Mouse (Mus musculus): ENCODE data around the gene Krt80.
"Not testable (repeated sequence)": the region's sequence is repeated elsewhere in the genome, so short reads cannot be mapped to it uniquely, and the experiment has no call there.

Krt80 gene

DNA sequence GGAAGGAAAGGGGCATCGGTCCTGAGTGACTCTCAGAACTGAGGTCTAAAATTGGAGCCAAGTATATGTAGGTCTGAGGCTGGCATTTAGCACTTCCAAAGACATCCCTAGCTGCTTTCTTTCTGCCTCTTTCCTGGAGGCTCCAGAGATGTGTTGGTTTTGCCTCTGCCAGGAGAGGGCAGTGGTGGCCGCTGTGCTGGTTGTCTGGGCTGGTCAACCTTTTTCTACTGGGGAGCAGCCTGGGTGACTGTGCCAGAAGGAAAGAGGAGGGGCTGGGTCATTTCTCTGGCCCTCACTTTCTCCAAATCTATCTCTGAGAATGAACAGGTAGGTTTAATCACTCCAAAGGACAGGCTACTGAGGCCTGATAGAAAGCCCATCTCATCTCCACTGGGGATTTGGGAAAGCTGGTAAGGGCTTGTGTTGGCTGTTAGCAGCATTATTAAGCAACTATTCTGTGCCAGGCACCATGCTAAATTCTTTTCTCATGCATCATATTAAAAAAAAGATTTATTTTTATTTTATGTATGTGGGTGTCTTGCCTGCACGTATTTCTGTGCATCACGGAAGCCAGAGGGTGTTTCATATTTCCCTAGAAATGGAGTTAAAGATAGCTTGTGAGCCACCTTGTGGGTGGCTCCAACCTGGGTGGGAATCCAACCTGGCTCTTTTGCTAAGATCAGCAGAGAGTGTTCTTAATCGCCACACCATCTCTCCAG lies 28.0 kb downstream of the Krt80 start:
- no peak for DNase-seq (ENCODE audit: low read depth, low spot score)

DNA sequence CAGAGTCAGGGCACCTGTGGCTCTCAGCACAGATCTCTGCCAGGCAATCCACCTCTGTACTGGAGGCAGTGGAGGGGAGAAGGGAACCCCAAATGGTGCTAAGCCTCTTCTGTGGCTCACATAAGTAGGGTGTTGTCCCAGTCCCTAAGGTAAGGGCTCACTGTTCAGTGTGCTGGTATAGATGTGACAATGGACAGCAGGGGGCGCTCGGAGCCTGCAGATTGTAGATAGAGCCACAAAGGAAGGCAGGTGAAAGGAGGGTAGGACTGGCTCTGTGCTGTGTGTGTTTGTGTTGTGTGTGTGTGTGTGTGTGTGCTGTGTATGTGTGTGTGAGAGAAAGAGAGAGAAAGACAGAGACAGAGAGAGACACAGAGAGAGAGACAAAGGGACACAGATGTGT lies 30.4 kb downstream of the Krt80 start:
- peak; percentile 83 for DNase-seq (ENCODE audit: low read depth, low spot score)

DNA sequence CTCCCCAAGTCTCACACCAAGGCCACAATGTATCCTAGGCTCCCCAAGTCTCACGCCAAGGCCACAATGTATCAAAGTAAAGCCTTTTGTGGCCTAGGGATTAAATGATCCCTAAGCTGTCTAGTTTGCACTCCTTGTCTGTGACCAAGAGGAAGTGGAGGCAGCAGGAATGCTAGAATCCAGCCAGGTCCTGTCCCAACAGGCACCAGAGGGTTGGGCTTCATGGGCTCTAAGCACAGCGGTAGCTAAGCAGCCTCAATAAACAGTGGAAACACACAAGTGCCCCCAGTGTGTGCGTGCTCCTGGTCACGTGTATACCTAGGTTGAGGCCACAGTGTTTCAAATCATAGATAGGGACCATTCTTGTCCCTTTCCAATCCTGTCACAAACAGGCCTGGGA lies 31.6 kb downstream of the Krt80 start:
- no peak for DNase-seq (ENCODE audit: low read depth, low spot score)

DNA sequence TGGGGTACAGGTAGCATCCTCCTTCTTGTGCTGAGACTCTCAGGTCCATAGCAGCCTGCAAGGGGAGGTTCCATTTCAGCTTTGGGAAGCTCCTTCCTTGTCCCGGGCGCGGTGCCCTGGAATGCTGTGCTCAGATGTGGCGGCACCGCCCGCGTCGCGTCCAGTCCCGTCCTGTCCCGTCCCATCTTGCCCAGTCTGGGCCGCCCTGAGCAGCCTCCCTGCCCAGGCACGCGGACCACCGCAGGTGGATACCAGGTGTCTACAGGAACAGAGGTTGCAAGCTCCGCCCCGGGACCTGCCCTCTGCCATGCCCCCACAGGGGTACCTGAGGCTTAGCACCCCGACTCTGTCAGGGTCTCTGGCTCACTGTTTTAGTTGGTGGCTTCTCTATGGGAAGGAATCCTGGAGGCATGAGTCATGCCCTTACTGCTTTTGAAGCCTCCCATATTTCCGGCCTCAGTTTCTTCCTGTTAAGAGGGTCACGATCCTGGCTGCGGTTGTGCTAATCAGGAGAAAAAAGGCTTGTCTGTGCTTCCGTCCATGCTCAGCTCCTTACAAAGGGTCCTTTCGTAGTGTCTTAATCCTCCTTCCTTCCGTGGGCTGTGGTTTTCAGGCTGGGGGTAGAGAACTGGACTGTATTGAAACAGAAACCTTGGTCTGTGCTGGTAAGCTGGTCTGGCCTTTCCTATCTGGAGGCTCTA lies 33.3 kb downstream of the Krt80 start:
- DNase-seq (ENCODE audit: low read depth, low spot score): no peak

DNA sequence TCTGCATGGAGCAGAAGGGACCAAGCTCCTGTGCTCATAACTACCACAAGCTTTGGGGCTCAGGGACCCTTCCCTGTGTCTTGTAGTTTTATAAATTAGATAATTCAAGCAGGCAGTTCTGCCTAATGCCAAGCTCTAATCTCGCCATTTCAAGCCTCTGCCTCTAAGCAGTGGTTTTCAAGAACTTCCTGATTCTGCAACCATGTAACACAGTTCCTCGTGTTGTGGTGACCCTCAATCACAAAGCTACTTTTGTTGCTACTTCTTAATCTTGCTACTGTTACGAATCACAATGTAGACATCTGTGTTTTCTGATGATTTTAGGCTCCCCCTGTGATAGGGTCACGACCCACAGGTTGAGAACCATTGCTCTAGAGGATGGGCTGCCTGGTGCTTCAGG lies 36.3 kb downstream of the Krt80 start:
- no peak for DNase-seq (ENCODE audit: low read depth, low spot score)

DNA sequence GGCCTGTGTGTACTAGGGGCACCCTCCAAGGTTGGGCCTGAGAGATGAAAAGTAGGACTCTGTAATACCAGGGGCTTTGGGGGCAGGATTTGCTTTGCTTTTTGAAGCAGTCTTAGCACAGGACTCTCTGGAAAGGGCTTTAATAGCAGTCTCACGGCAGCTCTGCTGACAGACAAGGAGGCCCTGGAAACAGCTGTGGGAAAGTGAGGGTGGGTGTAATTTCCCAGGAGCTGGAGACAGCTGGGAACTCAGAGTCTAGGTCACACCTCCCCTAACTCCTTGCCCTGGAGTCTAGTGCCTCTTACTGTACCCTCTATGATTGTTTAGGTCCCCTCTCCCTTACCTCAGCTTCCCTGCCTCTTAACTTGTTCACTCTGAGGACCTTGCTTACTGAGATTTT lies 36.8 kb downstream of the Krt80 start:
- no peak for DNase-seq (ENCODE audit: low read depth, low spot score)

DNA sequence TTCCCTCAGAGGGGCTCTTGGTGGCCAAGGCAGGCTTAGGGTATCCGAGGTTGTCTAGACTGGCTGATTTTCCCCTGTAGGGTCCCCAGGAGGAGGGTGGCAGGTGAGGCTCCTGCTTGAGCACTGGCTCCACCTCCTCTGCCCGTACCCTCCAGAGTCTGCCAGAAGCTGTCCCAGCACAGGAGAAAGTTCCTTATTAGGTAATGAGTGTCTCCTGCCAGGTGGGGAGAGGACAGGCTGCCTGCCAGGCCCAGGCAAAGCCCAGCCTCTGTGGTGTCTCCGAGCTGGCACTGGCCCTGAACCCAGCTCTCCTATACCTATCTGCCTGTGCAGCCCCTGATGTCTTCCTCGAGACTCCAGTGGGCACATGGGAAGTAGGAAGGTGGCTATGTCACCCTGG lies 37.6 kb downstream of the Krt80 start:
- no peak for DNase-seq (ENCODE audit: low read depth, low spot score)

DNA sequence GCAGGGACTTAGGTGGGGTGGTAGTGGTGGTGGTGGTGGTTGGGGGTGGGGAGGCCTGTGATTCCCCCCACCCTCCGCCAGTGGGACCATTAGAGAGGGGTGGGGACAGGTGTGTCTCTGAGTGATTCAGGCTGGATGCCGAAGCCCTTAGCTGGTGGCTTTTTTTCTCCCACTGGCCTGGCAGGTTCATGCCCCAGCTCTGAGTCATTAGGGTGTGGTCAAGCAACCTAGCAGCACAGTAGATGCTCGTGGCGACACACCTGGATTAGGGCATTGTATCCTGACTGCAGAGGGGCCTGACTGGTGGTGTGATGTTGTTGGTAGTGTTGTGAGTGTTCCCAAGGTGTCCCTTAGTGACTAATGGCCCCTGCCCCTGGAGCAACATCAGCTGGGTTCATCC lies 38.9 kb downstream of the Krt80 start:
- no peak for DNase-seq (ENCODE audit: low read depth, low spot score)

DNA sequence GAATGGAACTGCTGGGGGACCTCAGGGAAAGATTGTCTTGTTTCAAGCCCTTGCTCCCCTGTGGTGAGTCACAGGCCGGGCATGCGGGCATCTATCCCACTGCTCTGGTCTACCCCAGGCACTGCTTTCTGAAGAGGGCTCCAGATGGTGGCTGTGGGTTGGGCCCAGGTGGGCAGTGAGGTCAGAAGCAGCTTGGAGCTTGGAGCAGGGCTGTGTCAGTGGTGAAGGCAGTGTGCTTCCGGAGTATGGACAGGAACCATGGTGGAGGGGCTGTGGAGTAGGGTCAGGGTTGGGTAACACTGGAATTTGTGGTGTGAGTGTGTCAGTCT lies 40.4 kb downstream of the Krt80 start:
- DNase-seq (ENCODE audit: low read depth, low spot score): no peak

DNA sequence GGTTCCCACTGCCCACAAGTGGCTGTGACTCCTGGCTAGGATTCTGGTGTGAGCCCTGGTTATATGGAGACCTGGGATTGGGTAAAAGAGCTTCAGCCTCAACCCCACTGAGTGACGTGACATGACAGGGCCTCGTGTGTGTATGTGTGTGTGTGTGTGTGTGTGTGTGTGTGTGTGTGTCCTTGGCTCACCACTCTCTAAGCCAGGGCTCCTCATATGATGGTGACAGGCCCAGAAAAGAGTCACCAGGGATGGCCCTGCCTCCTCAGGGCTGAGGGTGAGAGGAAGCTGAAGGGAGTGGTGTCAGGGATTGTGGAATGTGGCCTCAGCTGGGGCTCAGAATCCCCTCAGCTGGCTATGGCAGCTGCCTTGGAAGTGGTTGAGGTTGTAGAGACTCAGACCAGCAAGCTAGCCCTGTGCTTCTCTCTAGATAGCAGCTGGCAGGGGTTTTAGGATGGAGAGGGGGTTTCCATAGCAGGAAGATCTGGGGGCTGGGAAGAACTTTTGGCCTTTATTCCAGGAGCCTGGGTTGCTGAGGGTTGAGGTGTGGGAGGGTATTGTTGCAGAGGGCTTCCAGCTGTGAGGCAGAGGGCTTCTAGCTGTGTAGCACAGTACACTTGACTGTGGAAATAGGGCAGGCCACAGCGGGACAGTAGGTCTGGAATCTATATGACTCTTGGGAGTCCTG lies 40.9 kb downstream of the Krt80 start:
- DNase-seq (ENCODE audit: low read depth, low spot score): peak; percentile 63

DNA sequence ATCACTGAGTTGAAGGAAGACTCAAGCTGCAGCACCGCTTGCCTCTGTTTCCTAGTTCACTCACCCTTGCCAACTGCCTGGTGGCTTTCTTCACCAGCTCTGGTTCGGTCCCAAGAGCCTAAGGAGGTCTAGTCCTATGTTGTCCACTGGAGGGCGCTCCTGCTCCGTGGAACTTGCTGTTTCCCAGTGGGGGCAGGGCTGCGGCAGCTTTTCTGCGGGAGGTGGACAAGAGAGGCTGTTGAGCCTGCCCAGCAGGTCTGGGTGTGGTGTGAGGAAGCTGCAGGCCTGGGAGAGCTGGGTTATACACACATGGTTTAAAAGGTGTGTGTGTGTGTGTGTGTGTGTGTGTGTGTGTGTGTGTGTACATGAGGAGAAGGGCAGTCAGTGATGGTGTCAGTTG lies 42.7 kb downstream of the Krt80 start:
- DNase-seq (ENCODE audit: low read depth, low spot score): peak; percentile 81

DNA sequence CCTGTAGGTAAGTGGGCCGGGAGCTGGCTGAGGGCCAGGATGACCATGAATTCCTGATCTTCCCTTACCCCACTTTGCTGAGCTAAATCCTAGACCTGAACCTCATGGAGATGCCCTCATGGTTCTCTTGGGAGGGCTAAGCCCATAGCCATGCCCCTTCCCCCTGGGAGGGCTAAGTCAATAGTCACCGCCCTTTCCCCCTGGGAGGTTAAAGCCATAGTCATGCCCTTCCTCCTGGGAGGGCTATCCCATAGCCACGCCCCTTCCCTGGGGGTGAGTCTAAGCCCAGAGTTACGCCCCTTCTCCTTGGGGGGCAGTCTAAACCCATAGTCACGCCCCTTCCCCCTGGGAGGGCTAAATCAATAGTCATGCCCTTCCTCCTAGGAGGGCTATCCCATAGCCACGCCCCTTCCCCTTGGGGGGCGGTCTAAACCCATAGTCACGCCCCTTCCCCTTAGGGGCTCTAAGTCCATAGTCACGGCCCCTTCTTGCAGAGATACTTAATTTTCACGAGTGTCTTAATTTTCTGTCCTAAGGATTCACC lies 43.9 kb downstream of the Krt80 start:
- peak; percentile 89 for DNase-seq (ENCODE audit: low read depth, low spot score)

DNA sequence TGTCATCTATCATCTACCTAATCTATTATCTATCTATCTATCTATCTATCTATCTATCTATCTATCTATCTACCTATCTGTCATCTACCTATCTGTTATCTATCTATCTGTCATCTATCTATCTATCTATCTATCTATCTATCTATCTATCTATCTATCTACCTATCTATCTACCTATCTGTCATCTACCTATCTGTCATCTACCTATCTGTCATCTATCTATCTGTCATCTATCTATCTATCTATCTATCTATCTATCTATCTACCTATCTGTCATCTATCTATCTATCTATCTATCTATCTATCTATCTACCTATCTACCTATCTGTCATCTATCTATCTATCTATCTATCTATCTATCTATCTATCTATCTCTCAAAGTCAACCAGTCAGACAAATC lies 45.6 kb downstream of the Krt80 start:
- not testable (repeated sequence) for DNase-seq (ENCODE audit: low read depth, low spot score)

DNA sequence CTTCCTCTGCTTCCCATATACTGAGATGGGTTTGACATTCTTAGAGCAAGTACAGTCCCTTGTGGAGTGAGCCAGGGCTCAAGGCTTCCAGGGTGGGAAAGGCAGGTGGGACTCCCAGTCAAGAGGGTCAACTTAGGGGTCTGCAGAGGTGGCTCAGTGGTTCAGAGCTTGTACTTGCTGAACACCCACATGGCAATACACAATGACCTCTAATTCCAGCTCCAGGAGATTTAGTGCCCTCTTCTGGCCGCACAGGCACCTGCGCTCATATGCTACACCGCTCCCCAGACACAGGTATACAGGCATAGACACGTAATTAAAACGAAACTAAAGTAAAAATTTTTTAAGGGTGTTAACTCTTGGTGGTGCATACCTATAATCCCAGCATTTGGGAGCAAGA lies 46.5 kb downstream of the Krt80 start:
- no peak for DNase-seq (ENCODE audit: low read depth, low spot score)

DNA sequence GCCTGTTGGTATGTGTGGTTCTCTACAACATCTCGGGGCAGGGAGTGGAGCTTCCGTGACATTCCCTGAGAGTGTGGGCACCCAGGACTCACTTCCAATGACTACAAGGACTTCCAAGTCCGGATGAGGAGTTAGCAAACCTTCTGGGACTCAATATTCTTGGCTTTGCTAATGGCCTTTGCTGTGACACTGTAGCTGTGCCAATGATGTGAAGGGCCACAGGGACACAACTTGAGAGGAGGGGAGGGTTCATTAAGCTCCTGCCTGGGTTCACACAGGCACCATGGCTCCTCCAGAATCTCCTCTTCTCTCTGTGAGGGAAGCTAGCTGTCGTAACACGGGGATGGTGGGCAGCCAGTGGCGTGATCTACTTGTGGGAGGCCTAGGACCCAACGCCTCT lies 47.3 kb downstream of the Krt80 start:
- DNase-seq (ENCODE audit: low read depth, low spot score): no peak

DNA sequence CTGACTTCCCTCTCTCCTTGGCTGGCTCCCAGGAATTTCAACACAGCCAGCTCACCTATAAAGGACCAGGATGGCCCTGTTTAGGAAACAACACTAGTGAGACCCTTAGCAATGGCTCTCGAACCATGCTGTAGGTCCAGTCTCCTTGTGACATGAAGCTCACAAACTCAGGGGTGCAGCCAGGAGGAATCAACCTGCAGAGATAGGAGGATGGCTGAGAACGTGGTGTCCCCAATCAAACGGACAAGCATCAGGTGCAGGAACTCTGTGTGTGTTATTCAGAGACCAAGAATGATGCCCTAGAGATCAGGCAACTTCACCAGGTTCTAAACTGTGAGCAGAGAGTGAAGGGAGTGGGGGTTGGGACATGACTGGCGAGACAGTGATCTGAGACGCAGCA lies 47.9 kb downstream of the Krt80 start:
- DNase-seq (ENCODE audit: low read depth, low spot score): no peak

DNA sequence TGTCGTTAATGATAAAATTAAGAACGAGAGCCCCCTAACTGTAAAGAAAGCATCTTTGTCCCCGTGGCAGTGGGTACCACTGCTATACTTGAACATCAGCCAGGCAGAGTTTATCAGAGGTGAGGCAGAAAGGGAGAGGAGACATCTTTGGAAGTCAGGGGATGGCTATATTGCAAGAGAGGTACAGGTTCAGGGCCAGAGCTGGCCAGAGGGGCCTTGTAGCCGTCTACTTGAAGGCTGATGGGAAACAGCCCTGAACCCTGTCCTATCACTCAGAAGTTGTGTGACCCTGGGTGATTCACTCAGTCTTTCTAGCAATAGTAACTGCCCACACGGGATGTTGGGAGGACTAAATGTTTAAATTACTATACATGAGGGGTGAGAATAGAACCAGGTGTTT lies 48.8 kb downstream of the Krt80 start:
- DNase-seq (ENCODE audit: low read depth, low spot score): no peak

DNA sequence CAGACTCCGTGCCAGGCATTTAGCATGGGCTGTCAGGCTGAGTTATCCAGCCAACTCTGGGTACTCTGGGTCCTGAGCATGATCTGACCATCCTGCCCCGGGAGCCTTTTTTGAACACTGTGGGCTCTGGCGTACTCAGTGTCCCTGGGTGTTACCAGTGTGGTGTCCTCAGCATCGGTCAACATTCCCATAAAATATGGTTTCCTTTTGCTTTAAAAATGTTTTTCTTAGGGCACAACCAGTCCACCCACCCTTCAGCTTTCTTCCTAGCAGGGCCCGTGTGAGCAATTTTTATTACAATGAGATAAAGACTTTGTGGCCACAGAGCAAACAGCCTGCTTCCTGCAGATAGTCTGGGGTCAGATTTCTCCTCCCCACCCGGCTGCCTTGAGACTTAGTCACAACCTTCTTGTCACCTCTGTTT lies 49.3 kb downstream of the Krt80 start:
- no peak for DNase-seq (ENCODE audit: low read depth, low spot score)

DNA sequence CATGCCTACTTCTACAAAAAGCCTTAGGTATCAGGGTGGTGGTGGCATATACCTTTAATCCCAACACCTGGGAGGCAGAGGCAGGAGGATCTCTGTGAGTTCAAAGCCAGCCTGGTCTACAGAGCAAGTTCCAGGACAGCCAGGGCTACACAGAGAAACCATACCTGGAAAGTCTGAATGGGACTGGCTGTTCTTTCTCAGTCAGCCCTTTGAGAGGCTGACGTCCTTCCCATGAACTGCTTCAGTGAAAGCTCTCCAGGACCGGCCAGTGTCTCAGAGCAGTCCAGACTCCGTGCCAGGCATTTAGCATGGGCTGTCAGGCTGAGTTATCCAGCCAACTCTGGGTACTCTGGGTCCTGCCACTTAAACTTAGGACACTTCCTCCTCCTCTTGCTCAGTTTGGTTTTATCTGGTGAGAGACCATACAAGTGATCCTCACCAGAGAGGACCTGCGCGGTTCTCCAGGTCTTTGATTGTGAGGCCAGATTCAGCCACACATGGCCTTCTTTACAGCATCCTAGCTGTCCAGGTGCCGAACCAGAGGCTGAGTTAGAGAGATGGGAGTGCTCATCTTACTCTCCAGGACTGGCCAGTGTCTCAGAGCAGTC lies 49.8 kb downstream of the Krt80 start:
- DNase-seq (ENCODE audit: low read depth, low spot score): no peak

DNA sequence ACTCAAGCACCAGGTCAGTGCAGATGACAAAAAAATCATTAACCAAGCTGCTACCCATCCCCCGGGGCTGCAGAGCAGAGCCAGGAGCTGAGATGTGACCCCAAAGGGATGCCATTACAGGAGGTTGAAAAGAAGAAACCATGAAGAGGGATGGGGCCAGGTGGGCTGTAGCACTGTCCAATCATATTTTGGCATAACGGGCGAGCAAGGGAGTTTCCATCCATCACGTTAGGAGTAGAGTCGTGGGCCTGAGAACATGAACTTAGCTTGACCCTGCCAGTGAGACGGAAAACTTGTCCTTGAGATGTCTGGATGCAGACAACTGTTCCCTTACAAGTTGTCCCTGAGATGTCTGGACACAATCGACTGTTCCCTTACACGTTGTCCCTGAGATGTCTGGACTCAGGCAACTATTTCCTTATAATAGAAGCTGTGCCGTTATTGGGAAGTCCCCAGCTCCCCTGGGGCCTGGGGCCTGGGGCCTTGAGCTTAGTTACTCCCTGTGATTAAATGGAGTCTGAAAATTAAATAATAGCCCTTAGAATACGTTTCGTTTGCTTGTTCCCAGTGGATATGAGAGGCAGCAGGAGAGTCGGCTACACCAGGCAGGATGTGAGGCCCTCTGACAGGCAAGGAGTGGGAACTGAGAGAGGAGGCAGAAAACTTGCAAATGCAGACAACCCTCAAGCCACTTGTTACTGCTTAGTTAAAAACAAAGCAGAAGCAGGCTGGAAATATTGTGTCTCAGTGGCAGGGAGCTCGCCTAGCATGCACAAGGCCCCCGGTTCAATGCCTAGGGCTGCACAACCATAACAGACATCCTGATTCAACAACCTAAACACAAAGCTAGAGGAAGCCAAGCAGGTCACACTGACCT lies 50.8 kb downstream of the Krt80 start:
- no peak for DNase-seq (ENCODE audit: low read depth, low spot score)

DNA sequence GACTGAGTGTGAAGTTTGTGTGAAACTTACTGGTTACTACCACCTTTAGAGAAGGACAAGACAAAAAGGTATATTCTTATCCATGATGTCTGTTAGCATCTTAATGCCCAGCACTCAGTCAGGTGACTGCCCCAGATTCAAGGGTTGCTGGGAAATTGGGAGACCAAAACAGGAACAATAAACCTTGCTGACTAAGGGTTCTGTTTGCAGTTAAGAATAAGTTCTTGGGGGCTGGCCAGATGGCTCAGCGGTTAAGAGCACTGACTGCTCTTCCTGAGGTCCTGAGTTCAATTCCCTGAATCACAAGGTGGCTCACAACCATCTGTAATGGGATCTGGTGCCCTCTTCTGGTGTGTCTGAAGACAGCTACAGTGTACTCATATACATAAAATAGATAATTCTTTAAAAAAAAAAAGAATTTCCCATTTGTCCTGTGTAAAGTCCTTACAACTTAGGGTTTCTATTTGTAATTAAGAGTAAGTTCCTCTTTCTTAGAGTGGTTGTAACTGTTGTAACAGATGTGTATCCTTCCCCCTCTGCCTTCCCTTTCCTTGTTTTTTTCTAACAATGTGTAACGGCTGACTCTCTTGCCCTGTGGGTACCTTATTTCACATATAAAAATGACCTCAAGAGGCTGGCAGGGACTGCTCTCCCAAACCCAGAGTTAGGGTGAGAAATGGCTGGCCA lies 52.0 kb downstream of the Krt80 start:
- DNase-seq (ENCODE audit: low read depth, low spot score): no peak
